Mouse (Mus musculus) heart, adult 9 months (tissue): ENCODE measurements at regions not wholly inside any gene's neighbourhood (a gene's known extent, or its start where the extent isn't known, plus 50 kb on each side); places are given as distances from the start of the nearest gene placed in this dataset.

Experiments
- DNase-seq, 2 experiments: peaks; one replicate each; pipeline ENCODE4 v3.0.0; 2022; ENCODE audit warnings: low spot score in 2 of 2

- DNase-seq, result no peak
These were observed 60.2 kb upstream of the Unc5b start for GRCm38 (mm10) chr10:60891476-60892170.

DNA sequence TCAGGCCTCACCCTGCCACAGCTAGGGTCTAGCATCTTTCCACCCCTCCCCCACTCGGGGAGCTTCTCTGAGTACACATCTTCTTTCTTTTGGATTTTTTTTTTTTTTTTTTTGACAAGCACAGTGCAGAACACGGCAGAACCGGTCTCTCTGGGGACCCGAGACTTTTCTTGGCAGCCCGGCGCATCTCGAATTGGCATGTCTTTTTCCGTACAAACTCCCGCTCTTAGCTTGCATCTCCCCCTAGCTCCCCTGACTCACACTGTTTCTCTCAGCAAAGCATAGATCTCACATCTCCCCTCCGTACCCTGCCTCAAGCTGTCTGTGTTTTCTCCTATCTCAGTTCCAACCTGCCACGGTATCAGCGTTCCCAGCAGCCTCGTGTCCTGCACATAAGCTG lies 58.4 kb upstream of the Unc5b start:
- DNase-seq, result no peak

- no peak for DNase-seq
These were observed 57.2 kb upstream of the Unc5b start for GRCm38 (mm10) chr10:60888541-60888940.

- DNase-seq, result no peak
These were observed 54.2 kb upstream of the Unc5b start for GRCm38 (mm10) chr10:60885348-60886275.

- no peak for DNase-seq
These were observed 53.4 kb upstream of the Unc5b start for GRCm38 (mm10) chr10:60884806-60885205.
